Mouse (Mus musculus) liver, embryonic 12.5 days (tissue): ENCODE measurements around the gene 6430550D23Rik. TPM values are rescaled to one million over a fixed set of nuclear protein-coding genes. Genes with fewer than 3 reads are reported as not detected.
A peak's percentile ranks its signal among the peaks of the same experiment; 100 is the strongest.

Source experiments
- ATAC-seq: fragments of 200-750 bp; cut with Nextera tagmentation; 2 replicates; pipeline ENCODE4 v1.8.0; 2017; ENCODE audit warnings: moderate number of reproducible peaks, mild to moderate bottlenecking, moderate library complexity
- H3K27ac ChIP-seq: fragments of 300-500 bp; sonication (generic); 2 replicates; pipeline ENCODE4 v1.5.1; 2016; ENCODE audit warnings: mild to moderate bottlenecking
- H3K27me3 ChIP-seq: fragments of 300-500 bp; sonication (generic); replicated peaks from 2 replicates; pipeline ENCODE4 v1.6.1; 2016; ENCODE audit warnings: mild to moderate bottlenecking, moderate library complexity
- H3K36me3 ChIP-seq: fragments of 300-500 bp; sonication (generic); 2 replicates; pipeline ENCODE4 v1.6.1; 2016; ENCODE audit warnings: mild to moderate bottlenecking, moderate library complexity
- H3K4me1 ChIP-seq: fragments of 300-500 bp; sonication (generic); 2 replicates; pipeline ENCODE4 v1.6.1; 2016
- H3K4me2 ChIP-seq: fragments of 300-500 bp; sonication (generic); 2 replicates; pipeline ENCODE4 v1.6.1; 2016; ENCODE audit warnings: mild to moderate bottlenecking, moderate library complexity
- H3K4me3 ChIP-seq: fragments of 300-500 bp; sonication (generic); 2 replicates; pipeline ENCODE4 v1.5.1; 2016; ENCODE audit warnings: mild to moderate bottlenecking, moderate library complexity
- H3K9ac ChIP-seq: fragments of 300-500 bp; sonication (generic); 2 replicates; pipeline ENCODE4 v1.6.1; 2016; ENCODE audit warnings: mild to moderate bottlenecking, moderate library complexity
- H3K9me3 ChIP-seq: fragments of 300-500 bp; sonication (generic); replicated peaks from 2 replicates; pipeline ENCODE4 v1.6.1; 2016; ENCODE audit warnings: mild to moderate bottlenecking, moderate library complexity
- WGBS: fragments of 180-500 bp; shearing (Covaris S2); methylation state at CpG from one replicate; pipeline ENCODE4 v1.1.7; 2016; ENCODE audit not compliant: insufficient replicate concordance; 5-methylcytosine and 5-hydroxymethylcytosine counted together
- polyA plus RNA-seq: library from polyadenylated mRNA; unstranded; fragments of >200 nt; fragmentation: Nextera tagmentation; extraction: Ambion mirVana; gene quantifications from 2 replicates; pipeline ENCODE4 v1.2.1, GENCODE M21; 2016

Gene 6430550D23Rik
- polyA plus RNA-seq, result 1.3 and 1.6 TPM in 2 replicates

- peak within 1 kb of the TSS; percentile 89 for H3K9ac ChIP-seq
- H3K36me3 ChIP-seq, result peaks cover 40% of the 10 kb centered on the region
- H3K27me3 ChIP-seq, result no peaks in the 10 kb centered on the region
- peak; percentile 100 for ATAC-seq
- H3K4me2 ChIP-seq, result peak within 1 kb of the TSS; percentile 88
- H3K4me3 ChIP-seq, result peak within 1 kb of the TSS; percentile 93
- peak within 1 kb of the TSS; percentile 92 for H3K27ac ChIP-seq
- 1% methylated on average over 45 of the region's 45 CpGs for WGBS
- H3K9me3 ChIP-seq, result no peaks in the 10 kb centered on the region
- H3K4me1 ChIP-seq, result peaks cover 17% of the 10 kb centered on the region
These were observed at the start of gene 6430550D23Rik, which contains the start of gene Ergic3 for GRCm38 (mm10) chr2:156007888-156008532. Gene 6430550D23Rik (minus strand): TSS chr2:156007977. Gene Ergic3 (plus strand): TSS chr2:156008045.

GRCm38 (mm10) chr2:156052816-156053215, 45.0 kb upstream of the 6430550D23Rik start, which contains the start of gene Fer1l4:
Gene Fer1l4 (minus strand): TSS chr2:156052947.
- 59% methylated on average over 9 of the region's 9 CpGs for WGBS
- Histone ChIP-seq H3K9ac (no peak within 1 kb of the TSS), H3K36me3 (no peaks in the 10 kb centered on the region), H3K4me3 (no peak within 1 kb of the TSS), H3K4me2 (no peak within 1 kb of the TSS), H3K4me1 (peaks cover 4% of the 10 kb centered on the region), H3K27ac (no peak within 1 kb of the TSS), H3K9me3 (no peaks in the 10 kb centered on the region), H3K27me3 (peaks cover 57% of the 10 kb centered on the region)
- 0 out of 2 replicates have a peak, but pooled peaks have one; percentile 8 for ATAC-seq

GRCm38 (mm10) chr2:156047929-156048328, 40.2 kb upstream of the 6430550D23Rik start:
- WGBS, result 10% methylated on average over 19 of the region's 19 CpGs
- ATAC-seq, result no peak

GRCm38 (mm10) chr2:156042903-156043302, 35.1 kb upstream of the 6430550D23Rik start:
- no peak overlapping the region for H3K9ac ChIP-seq
- ATAC-seq, result no peak
- peaks cover 4% of the 10 kb centered on the region for H3K4me1 ChIP-seq
- no peak overlapping the region for H3K4me3 ChIP-seq
- H3K9me3 ChIP-seq, result no peaks in the 10 kb centered on the region
- WGBS, result 62% methylated on average over 8 of the region's 8 CpGs
- H3K4me2 ChIP-seq, result no peak overlapping the region
- H3K27ac ChIP-seq, result no peak overlapping the region
- no peaks in the 10 kb centered on the region for H3K36me3 ChIP-seq
- H3K27me3 ChIP-seq, result peaks cover 42% of the 10 kb centered on the region

More at GRCm38 (mm10) chr2:156047929-156048328, 40.2 kb upstream of the 6430550D23Rik start:
- H3K9ac ChIP-seq, result no peak overlapping the region
- H3K9me3 ChIP-seq, result no peaks in the 10 kb centered on the region
- H3K36me3 ChIP-seq, result no peaks in the 10 kb centered on the region
- H3K4me1 ChIP-seq, result peaks cover 7% of the 10 kb centered on the region
- no peak overlapping the region for H3K4me3 ChIP-seq
- no peak overlapping the region for H3K27ac ChIP-seq
- H3K27me3 ChIP-seq, result peaks cover 77% of the 10 kb centered on the region
- peak overlapping the region; percentile 35 for H3K4me2 ChIP-seq

GRCm38 (mm10) chr2:156039390-156039789, 31.6 kb upstream of the 6430550D23Rik start:
- 76% methylated on average over 3 of the region's 3 CpGs for WGBS
- no peak overlapping the region for H3K27ac ChIP-seq
- no peak for ATAC-seq
- H3K27me3 ChIP-seq, result peaks cover 38% of the 10 kb centered on the region
- H3K4me1 ChIP-seq, result no peaks in the 10 kb centered on the region
- no peak overlapping the region for H3K9ac ChIP-seq
- H3K9me3 ChIP-seq, result no peaks in the 10 kb centered on the region
- no peak overlapping the region for H3K4me3 ChIP-seq
- no peak overlapping the region for H3K4me2 ChIP-seq
- H3K36me3 ChIP-seq, result no peaks in the 10 kb centered on the region

- Histone ChIP-seq H3K4me3 (no peak overlapping the region), H3K9ac (no peak overlapping the region), H3K4me2 (no peak overlapping the region), H3K27me3 (no peaks in the 10 kb centered on the region), H3K4me1 (peaks cover 38% of the 10 kb centered on the region), H3K36me3 (no peaks in the 10 kb centered on the region), H3K27ac (no peak overlapping the region), H3K9me3 (no peaks in the 10 kb centered on the region)
- no peak for ATAC-seq
These were observed 17.7 kb upstream of the 6430550D23Rik start for GRCm38 (mm10) chr2:156025482-156025881.

GRCm38 (mm10) chr2:156021765-156022164, 14.0 kb upstream of the 6430550D23Rik start:
- Histone ChIP-seq H3K27me3 (no peaks in the 10 kb centered on the region), H3K36me3 (peaks cover 31% of the 10 kb centered on the region), H3K4me3 (no peak overlapping the region), H3K9me3 (no peaks in the 10 kb centered on the region), H3K4me2 (peak overlapping the region; percentile 13), H3K9ac (no peak overlapping the region; the same call in 1 of the 2 replicates), H3K27ac (peak overlapping the region; percentile 81), H3K4me1 (peaks cover 48% of the 10 kb centered on the region)
- ATAC-seq, result peak; percentile 47
- 58% methylated on average over 2 of the region's 2 CpGs for WGBS

- H3K4me3 ChIP-seq, result no peak overlapping the region
- peaks cover 36% of the 10 kb centered on the region for H3K36me3 ChIP-seq
- H3K4me2 ChIP-seq, result peak overlapping the region; percentile 13
- H3K9me3 ChIP-seq, result no peaks in the 10 kb centered on the region
- peak overlapping the region; percentile 81 for H3K27ac ChIP-seq
- 38% methylated on average over 8 of the region's 8 CpGs for WGBS
- no peaks in the 10 kb centered on the region for H3K27me3 ChIP-seq
- peak overlapping the region; percentile 13; the same call in 1 of the 2 replicates for H3K9ac ChIP-seq
- H3K4me1 ChIP-seq, result peaks cover 48% of the 10 kb centered on the region
- ATAC-seq, result peak; percentile 80
These were observed 13.4 kb upstream of the 6430550D23Rik start for GRCm38 (mm10) chr2:156021219-156021618.

- peaks cover 67% of the 10 kb centered on the region for H3K36me3 ChIP-seq
- H3K4me1 ChIP-seq, result peaks cover 37% of the 10 kb centered on the region
- no peak overlapping the region for H3K4me3 ChIP-seq
- WGBS, result 85% methylated on average over 3 of the region's 3 CpGs
- H3K27me3 ChIP-seq, result no peaks in the 10 kb centered on the region
- ATAC-seq, result no peak
- no peak overlapping the region for H3K9ac ChIP-seq
- H3K9me3 ChIP-seq, result no peaks in the 10 kb centered on the region
- H3K27ac ChIP-seq, result no peak overlapping the region
- H3K4me2 ChIP-seq, result no peak overlapping the region
These were observed 10.3 kb upstream of the 6430550D23Rik start for GRCm38 (mm10) chr2:156018106-156018505.

GRCm38 (mm10) chr2:156005393-156005792, 2.4 kb downstream of the 6430550D23Rik start:
- Histone ChIP-seq H3K4me3 (no peak overlapping the region), H3K36me3 (peaks cover 29% of the 10 kb centered on the region), H3K9ac (no peak overlapping the region), H3K4me1 (peaks cover 17% of the 10 kb centered on the region), H3K27ac (no peak overlapping the region), H3K9me3 (no peaks in the 10 kb centered on the region), H3K4me2 (no peak overlapping the region), H3K27me3 (no peaks in the 10 kb centered on the region)
- WGBS, result 89% methylated on average over 4 of the region's 4 CpGs
- ATAC-seq, result no peak

- Histone ChIP-seq H3K27ac (peak overlapping the region; percentile 93), H3K9ac (peak overlapping the region; percentile 78), H3K27me3 (no peaks in the 10 kb centered on the region), H3K4me3 (peak overlapping the region; percentile 63), H3K4me2 (peak overlapping the region; percentile 82), H3K4me1 (peaks cover 87% of the 10 kb centered on the region), H3K36me3 (peaks cover 98% of the 10 kb centered on the region), H3K9me3 (no peaks in the 10 kb centered on the region)
- ATAC-seq, result 0 out of 2 replicates have a peak, but pooled peaks have one; percentile 25
- 84% methylated on average over 14 of the region's 14 CpGs for WGBS
These were observed 15.9 kb downstream of the 6430550D23Rik start for GRCm38 (mm10) chr2:155991863-155992321.

GRCm38 (mm10) chr2:155991151-155991550, 16.6 kb downstream of the 6430550D23Rik start:
- ATAC-seq, result no peak
- Histone ChIP-seq H3K4me3 (peak overlapping the region; percentile 63), H3K4me1 (peaks cover 90% of the 10 kb centered on the region), H3K9ac (peak overlapping the region; percentile 78), H3K4me2 (peak overlapping the region; percentile 82), H3K9me3 (no peaks in the 10 kb centered on the region), H3K36me3 (peaks cover 98% of the 10 kb centered on the region), H3K27ac (peak overlapping the region; percentile 93), H3K27me3 (no peaks in the 10 kb centered on the region)
- 82% methylated on average over 10 of the region's 10 CpGs for WGBS
